Mouse (Mus musculus): ENCODE data around the gene Ppm1d. TPM values are rescaled to one million over a fixed set of nuclear protein-coding genes. Genes with fewer than 3 reads are reported as not detected.
A peak's percentile ranks its signal among the peaks of the same experiment; 100 is the strongest.

Ppm1d gene
- 15.9 and 17.8 TPM in 2 replicates for polyA plus RNA-seq (2015; fragmentation: Nextera tagmentation; extraction: Ambion mirVana)

DNA sequence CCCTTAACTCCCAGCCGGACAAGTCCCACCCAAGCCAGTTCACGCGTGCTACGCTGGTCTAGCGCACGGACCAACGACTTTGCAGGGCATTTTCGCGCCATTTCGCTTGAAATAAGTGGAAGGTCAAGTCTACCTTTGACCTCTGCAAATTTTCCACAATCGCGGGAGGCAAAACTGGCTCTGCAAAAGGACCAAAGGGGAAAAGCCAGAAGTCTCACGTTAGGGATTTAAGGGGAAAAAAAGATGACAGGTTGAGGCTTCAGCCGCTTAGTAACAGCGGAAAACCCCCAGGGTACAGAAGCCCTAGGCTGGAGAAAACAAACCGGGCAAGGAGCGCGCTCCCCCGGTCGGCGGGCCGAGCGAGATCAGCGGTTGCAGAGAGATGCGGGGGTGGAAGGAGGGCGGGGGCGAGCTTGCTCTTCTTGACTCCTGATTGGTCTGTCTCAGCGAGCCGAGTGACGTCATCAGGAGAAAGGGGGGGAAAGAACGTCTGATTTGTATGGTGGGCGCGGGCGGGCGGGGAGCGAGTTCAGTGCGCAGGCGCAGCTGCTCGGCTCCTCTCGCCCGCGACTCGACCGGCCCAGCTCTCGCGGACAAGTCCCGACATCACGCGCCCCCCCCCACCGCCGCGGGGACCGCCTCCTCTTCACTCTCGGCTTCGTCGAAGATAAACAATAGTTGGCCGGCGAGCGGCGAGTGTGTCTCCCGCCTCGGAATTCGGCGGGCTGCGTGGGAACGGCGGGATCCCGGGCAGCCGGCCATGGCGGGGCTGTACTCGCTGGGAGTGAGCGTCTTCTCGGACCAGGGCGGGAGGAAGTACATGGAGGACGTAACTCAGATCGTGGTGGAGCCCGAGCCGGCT is at the start of gene Ppm1d:
Ppm1d (plus strand) TSS at position 532 of the 862 bp plus-strand sequence.
- peak; percentile 99 for DNase-seq (ENCODE audit: low spot score)

DNA sequence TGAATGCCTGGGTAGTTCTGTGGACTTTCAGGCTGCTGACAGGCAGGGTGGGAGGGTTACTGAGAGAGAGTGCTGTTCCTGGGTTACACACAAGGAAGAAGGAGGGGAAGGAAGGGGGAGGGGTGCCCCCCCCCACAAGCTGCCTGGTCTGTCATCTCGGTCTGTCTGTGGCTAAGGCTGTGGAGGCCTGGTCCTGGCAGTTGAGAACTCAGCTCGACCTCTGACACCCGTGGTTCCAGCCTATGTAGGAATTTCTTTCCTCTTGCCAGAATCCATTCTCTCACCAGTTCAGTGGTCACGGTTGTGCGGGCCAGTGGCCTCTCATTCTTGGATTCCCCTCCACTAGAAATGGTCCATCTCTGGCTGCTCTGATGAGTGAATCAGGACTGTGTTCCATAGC is 46.4 kb upstream of the Ppm1d start:
- DNase-seq (ENCODE audit: low spot score), result no peak

DNA sequence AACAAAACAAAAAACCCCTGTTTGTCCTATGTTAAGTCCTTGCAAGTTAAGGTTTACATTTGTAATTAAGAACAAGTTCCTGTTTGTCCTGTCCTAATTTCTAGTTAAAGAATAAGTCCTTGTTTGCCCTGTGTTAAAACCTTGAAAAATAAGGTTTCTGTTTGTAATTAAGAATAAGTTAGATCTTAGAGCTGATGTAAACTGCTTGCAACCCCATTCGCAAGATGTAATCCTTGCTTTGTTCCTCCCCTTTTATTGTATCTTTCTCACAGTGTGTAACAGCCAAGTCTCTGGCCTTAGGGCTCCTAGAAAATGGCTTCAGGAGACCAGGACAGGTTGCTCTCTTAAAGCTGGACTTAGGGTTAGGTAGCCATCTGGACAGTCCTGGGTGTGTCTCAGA is 43.7 kb upstream of the Ppm1d start:
- DNase-seq (ENCODE audit: low spot score), result no peak

DNA sequence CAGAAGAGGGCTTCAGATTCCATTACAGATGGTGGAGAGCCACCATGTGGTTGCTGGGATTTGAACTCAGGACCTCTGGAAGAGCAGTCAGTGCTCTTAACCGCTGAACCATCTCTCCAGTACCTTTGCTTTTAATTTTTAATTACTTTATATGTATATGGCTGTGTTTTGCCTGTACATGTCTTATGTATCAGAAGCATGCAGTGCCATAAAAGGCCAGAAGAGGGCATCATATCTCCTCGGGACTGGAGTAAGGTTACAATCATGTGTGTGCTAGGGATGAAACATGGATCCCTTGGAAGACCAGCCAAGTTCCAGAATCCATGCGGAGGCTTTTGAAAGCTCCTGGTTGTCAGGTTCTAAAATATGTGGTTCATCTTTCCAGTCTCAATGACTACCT is 40.4 kb upstream of the Ppm1d start:
- peak; percentile 53 for DNase-seq (ENCODE audit: low spot score)

DNA sequence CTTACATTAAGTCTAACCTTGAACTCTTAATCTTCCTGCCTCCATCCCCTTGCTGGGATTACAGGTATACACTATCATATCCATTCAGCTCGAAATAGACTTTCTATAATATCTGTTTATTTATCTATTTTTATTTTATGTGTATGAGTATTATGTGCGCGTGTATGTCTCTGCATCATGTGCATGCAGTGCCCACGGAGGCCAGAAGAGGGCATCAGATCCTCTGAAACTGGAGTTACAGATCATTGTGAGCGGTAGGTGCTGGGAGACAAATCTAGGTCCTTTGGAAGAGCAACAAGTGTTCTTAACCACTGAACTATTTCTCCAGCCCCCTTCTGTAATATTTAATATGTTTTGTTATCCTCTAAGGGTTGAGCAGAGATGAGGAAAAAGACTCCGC is 37.7 kb upstream of the Ppm1d start:
- DNase-seq (ENCODE audit: low spot score), result no peak

DNA sequence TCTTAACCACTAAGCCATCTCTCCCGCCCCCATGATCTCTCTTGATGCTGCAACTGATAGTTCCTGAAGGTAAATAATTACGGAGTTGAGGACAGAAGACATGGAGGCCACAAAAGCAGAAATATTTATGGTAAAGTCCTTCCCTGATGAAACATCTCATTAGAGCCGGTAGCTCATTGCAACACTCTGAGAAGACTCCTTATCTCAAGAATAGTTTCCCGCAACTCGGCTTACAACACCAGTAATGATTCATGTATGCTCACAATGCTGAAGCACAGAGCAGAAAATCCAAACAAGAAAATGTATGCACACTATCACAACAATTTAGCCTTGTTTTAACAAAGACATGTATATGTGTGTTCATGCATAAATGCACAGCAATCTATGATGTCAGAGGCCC is 35.9 kb upstream of the Ppm1d start:
- no peak for DNase-seq (ENCODE audit: low spot score)

GRCm38 (mm10) chr11:85277609-85278008 is 33.4 kb upstream of the Ppm1d start:
- no peak for DNase-seq (ENCODE audit: low spot score)

DNA sequence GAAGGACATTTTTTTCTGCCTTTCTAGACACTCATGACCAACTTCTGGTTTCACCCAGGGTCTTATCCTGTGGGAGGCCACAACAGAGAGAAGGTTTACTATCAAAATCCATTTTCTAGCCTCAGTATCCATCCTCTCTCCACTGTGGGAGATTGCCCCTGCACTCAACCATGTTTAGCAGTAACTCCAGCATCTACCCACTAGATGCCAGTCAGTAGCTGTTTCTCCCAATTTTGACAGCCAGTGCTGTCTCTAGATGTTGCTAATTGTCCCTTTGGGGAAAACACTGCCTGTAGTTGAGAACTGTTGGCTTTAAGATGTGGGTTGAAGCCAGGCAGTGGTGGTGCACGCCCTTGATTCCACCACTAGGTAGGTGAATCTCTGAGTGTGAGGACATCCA is 32.9 kb upstream of the Ppm1d start:
- no peak for DNase-seq (ENCODE audit: low spot score)

GRCm38 (mm10) chr11:85281219-85281878 is 29.7 kb upstream of the Ppm1d start:
- no peak for DNase-seq (ENCODE audit: low spot score)

- peak; percentile 16 for DNase-seq (ENCODE audit: low spot score)
These were observed 13.1 kb upstream of the Ppm1d start for GRCm38 (mm10) chr11:85297953-85298352.

GRCm38 (mm10) chr11:85299880-85300279 is 11.2 kb upstream of the Ppm1d start:
- DNase-seq (ENCODE audit: low spot score), result no peak

DNA sequence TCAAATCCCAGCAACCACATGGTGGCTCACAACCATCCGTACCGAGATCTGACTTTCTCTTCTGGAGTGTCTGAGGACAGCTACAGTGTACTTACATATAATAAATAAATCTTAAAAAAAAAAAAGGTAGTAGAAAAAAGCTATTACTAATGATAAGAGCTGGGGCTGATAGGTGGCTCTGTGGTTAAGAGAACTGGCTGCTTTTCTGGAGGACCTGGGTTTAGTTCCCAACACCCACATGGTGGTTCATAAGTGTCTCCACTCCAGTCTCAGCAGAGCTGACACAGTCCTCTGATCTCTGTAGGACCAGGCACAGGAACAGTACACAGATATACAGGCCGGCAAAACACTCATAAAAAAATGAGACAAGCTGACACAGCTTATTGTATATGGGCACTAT is 9.9 kb upstream of the Ppm1d start:
- no peak for DNase-seq (ENCODE audit: low spot score)

DNA sequence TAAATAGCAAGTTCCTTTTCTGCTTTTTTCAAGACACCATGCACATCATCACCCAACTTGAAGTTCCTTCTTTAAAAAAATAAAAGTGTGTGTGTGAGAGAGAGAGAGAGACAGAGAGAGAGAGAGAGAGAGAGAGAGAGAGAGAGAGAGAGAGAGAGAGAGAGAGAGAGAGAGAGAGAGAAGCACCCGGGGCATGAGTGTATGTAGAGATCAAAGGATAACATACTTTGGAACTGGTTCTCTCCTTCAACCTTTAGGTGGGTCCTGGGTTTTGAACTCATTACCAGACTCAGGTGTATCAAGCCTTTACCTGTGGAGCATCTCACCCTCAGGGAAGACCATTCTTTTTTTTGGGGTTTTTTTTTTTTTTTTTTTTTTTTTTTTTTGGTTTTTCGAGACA is 9.2 kb upstream of the Ppm1d start:
- DNase-seq (ENCODE audit: low spot score), result no peak

- no peak for DNase-seq (ENCODE audit: low spot score)
These were observed 4.3 kb upstream of the Ppm1d start for GRCm38 (mm10) chr11:85306577-85307260.

GRCm38 (mm10) chr11:85308799-85309198 is 2.2 kb upstream of the Ppm1d start:
- DNase-seq (ENCODE audit: low spot score), result no peak

- no peak for DNase-seq (ENCODE audit: low spot score)
These were observed 684 bp upstream of the Ppm1d start for GRCm38 (mm10) chr11:85310407-85310712.

DNA sequence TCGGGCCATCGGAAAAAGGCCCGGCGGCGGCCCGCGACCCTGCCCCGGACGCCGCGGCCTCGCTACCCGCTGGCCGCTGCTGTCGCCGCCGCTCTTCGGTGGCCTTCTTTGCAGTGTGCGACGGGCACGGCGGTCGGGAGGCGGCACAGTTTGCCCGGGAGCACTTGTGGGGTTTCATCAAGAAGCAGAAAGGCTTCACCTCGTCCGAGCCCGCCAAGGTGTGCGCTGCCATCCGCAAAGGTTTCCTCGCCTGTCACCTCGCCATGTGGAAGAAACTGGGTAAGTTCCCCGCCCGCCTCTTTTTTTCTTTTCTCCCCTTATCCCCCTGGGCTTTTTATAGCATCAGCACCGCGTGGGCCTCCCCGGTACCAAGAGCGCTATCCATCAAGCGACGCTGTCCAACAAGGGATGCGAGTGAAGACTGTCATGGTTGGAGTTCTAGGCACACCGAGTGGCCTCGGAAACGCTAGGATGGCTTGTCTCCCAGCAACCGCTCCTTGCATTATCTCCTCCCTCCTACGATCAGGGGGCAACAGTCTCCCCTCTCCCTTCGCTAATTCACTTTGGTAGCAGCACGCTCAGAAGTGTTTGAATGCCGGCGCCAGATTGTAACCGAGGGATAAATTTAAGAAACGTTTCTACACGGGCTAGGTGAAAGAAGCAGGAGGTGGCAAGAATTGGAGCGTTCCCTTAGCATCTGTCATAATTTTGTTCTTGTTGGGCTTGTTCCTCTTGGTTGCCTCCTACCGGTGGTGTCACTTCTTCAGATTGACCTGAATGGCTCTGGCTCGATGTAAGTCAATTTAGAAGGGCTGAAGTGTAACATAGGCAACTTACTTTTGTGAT is 824 bp downstream of the Ppm1d start:
- DNase-seq (ENCODE audit: low spot score), result peak; percentile 69

- DNase-seq (ENCODE audit: low spot score), result no peak
These were observed 1.8 kb downstream of the Ppm1d start for GRCm38 (mm10) chr11:85312818-85313217.

DNA sequence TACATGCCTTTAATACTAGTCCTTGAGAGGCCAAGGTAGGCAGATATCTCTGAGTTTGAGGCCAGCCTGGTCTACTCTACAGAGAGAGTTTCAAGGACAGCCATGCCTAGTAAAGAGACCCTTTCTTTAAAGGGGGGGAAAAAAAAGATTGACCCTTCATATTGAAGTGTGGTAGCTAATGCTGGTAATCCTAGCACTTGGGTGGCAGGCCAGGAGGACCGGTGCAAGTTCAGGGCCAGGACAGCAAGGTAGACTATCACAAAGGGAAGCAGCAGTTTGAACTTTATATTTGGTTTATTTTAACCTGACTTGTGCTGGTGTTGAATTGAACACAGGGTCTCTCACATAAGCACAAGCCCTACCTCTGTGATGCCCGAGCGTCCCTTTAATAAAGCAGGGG is 2.3 kb downstream of the Ppm1d start:
- no peak for DNase-seq (ENCODE audit: low spot score)

- DNase-seq (ENCODE audit: low spot score), result peak; percentile 41
These were observed 12.7 kb downstream of the Ppm1d start for GRCm38 (mm10) chr11:85323567-85324330.

- no peak for DNase-seq (ENCODE audit: low spot score)
These were observed 17.7 kb downstream of the Ppm1d start for GRCm38 (mm10) chr11:85328717-85329116.

Data from thymus, postnatal 0 days (tissue).